Mouse (Mus musculus): ENCODE measurements around the gene Gcnt2.
"Not testable (repeated sequence)": the region's sequence is repeated elsewhere in the genome, so short reads cannot be mapped to it uniquely, and the experiment has no call there.

Gene Gcnt2

GRCm38 (mm10) chr13:40946513-40946912, 87.0 kb downstream of the Gcnt2 start:
- DNase-seq = no peak

- peak; percentile 31 for DNase-seq
Observed at GRCm38 (mm10) chr13:40947538-40948205, 88.1 kb downstream of the Gcnt2 start.

DNA sequence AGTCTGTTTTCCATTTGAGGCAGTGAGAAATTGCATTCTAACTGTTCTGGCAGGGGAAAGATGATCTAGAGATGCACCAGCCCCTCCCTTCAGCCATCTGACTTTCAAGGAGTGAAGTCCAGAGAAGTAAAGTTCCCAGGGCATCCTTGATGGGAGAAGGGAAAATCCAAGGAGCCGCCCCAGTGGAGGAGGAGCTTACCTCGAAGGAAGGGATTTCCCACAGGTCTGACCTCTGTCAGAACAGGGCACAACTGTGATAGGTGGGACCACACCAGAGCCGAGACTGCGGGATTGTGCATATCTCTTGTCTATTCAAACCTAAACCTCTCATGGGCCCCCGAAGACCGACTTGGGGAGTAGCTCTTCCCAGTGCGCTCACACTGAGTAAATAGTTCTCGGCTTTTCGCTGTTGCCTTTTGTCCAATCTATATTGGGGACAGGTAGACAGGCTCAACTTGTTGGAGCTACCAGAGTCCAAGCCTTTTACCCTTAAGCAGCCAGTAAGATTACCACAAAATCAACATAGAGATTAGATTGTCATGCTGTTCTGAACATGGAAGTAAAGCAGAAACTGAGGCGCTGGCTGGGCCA, 91.9 kb downstream of the Gcnt2 start:
- DNase-seq = no peak

DNA sequence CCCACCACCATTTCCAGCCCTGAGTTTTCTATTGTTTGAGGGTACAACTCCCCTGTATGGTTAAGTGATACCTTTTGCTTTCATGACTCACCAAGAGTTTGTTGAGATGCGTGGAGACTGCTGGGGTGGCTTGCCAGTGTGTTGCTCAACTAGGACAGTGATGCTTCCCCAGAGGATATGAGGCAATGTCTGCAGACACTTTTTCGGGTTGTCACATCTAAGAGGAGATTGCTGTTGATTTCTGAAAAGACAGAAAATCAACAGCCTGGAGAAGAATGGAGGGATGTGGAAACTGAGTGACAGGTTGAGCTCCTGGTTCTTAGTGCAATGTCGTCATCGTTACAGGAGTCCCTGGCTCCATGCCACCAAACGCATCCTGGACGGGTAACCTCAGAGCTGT, 93.7 kb downstream of the Gcnt2 start:
- DNase-seq = no peak

GRCm38 (mm10) chr13:40955773-40956172, 96.2 kb downstream of the Gcnt2 start:
- DNase-seq = no peak

GRCm38 (mm10) chr13:40967609-40968008, 108.1 kb downstream of the Gcnt2 start:
- no peak for DNase-seq

GRCm38 (mm10) chr13:40968564-40968963, 109.0 kb downstream of the Gcnt2 start:
- DNase-seq = peak; percentile 9

- no peak for DNase-seq
Observed at GRCm38 (mm10) chr13:40969761-40970390, 110.3 kb downstream of the Gcnt2 start.

GRCm38 (mm10) chr13:40971261-40971660, 111.7 kb downstream of the Gcnt2 start:
- peak; percentile 8 for DNase-seq

GRCm38 (mm10) chr13:40971831-40972230, 112.3 kb downstream of the Gcnt2 start:
- no peak for DNase-seq

GRCm38 (mm10) chr13:40972976-40973375, 113.4 kb downstream of the Gcnt2 start:
- no peak for DNase-seq

DNA sequence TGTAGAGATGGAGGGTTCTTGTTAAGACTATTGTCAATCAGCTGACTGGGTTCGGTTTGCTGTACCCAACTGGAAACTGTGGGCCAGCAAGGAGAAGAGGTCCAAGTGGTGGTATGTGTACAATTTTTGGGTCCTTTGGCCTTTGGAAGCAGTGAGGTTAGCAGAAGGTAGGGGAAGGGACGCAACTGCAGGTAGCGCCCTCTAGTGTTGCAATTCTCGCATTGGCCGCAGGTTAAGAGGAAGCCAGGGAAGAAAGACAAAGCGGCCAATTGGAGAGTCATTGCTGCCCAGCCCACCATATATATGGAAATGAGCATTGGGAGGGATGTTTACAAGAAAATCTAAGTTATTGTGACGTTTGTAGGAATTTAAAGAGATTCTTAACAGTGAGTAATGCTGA, 118.1 kb downstream of the Gcnt2 start:
- DNase-seq = peak; percentile 67

DNA sequence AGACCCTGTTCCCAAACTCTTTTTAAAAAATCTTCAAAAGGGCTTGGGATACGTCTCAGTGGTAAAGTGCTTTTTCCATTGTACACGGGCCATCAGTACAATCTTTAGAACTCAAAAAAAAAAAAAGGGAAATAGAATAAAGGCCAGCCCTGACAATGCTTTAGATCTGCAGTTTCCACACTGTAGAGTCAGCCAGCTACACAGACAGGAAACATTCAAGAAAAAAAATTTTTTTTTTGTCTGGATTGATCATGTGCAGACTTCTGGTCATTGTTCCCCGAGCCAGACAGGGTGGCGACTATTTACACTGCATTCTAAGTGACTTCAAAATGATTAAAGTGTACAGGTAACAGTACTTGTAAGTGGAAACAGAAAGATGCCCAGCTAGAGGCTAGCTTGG, 119.1 kb downstream of the Gcnt2 start:
- DNase-seq = peak; percentile 29

DNA sequence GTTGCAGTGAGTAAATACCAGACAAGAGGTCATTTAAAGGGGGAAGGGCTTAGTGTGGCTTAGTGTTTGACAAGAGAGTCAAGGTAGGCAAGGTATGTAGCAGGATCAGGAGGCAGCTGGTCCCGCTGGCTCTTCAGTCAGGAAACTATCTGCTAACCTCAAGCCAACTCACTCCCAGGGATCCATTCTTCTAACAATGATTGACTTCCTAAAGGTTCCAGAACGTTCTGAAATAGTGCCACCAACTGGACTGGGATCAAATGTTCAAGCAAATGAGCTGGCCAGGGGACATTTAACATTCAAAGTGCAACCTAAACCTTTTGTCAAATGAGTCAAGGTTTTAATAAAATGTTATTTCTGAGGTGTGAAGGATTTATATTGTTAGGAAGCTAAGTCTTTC, 119.8 kb downstream of the Gcnt2 start:
- peak; percentile 49 for DNase-seq

DNA sequence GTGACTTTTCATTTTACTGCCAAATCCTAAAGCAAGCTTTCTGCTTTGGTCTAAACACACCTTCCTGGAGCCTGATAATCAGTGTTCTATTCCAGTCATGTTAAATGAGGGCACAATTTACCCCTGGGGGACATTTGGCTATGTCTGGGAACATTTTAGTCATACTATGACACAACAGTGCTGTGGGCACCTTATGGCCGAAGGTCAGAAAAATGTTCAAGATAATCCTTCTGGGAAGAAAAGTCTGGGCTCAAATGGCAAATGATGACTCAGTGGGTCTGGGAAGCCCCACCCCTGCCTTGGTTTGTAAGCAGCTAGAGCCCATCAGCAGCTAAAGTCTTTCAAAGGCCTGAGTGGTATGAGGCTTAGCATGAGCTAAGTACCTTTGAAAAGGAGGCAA, 123.2 kb downstream of the Gcnt2 start:
- DNase-seq = no peak

DNA sequence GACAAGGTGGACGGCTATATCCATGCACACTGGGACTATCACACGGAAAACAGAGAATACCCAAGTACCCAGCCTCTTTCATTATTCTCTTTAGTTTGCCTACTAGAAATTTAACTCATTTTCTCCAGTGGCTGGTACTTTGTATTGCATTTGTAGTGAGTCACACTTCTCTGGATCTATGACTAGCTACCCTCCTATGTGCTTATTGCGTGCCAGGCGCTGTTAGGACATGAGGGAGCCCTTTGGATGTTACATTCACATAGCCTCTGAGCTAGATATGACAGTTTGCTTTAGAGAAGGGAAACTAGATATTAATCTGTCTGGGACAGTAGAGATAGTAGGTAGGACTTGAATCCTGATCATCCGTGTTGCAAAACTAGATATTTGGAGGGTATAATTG, 126.5 kb downstream of the Gcnt2 start:
- DNase-seq = no peak

DNA sequence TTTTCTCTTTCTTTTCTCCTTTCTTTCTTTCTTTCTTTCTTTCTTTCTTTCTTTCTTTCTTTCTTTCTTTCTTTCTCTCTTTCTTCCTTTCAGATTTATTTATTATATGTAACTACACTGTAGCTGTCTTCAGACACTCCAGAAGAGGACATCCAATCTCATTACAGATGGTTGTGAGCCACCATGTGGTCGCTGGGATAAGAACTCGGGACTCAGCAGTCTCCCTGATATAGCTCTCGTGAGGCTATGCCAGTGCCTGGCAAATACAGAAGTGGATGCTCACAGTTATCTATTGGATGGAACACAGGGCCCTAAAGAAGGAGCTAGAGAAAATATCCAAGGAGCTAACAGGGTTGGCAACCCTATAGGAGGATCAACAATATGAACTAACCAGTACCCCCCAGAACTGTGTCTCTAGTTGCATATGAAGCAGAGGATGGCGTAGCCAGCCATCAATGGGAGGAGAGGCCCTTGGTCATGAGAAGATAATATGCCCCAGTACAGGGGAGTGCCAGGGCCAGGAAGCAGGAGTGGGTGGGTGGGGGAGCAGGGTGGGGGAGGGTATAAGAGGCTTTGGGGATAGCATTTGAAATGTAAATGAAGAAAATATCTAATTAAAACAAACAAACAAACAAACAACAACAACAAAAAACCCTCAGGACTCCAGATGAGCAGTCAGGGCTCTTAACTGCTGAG, 128.2 kb downstream of the Gcnt2 start:
- DNase-seq = not testable (repeated sequence)

- DNase-seq = no peak
Observed at GRCm38 (mm10) chr13:40988418-40988817, 128.9 kb downstream of the Gcnt2 start.

DNA sequence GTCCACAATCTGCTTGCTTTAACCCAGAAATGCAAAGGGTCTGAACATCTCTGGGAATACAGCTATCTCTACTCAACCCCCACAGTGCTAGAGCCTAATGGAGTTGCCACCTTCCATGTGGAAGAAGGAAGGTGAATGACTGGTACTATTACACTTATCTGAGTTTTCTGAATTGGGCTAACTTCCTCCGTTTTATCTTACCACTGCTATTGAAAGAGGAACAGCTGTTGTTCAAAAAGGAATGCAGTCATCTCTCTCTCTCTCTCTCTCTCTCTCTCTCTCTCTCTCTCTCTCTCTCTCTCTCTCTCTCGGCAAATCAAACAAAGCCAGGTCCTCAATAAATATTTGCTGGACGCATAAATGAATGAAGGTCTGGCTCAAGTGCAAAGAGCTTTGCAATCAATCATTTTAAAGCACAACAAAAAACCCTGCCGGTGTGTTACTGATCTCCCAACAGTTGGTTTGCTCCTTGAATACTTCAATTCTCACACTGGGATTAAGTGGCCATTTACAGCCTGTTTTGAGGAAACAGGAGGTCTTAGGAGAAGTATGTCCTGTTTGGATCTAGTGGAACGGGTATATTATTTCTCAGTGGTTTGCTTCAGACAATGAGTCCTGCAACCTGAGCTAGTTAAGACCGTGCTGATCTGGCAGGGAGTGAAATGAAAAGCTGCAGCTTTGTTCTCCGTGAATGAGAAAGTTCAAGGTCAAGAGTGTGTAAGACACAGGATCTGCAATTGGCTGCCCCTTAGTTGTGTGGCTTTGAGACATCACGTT, 135.1 kb downstream of the Gcnt2 start:
- DNase-seq = no peak

GRCm38 (mm10) chr13:40998537-40998936, 139.0 kb downstream of the Gcnt2 start:
- not testable (repeated sequence) for DNase-seq

- peak; percentile 62 for DNase-seq
Observed at GRCm38 (mm10) chr13:41000140-41000925, 140.8 kb downstream of the Gcnt2 start.
